Mouse (Mus musculus): ENCODE results near the gene Ninj1. TPM values are rescaled to one million over a fixed set of nuclear protein-coding genes. Genes with fewer than 3 reads are reported as not detected.
A peak's percentile ranks its signal among the peaks of the same experiment; 100 is the strongest.

Ninj1 gene
- 10 to 100 TPM; 51.3 to 53.5 TPM for total RNA-seq (2021)

DNA sequence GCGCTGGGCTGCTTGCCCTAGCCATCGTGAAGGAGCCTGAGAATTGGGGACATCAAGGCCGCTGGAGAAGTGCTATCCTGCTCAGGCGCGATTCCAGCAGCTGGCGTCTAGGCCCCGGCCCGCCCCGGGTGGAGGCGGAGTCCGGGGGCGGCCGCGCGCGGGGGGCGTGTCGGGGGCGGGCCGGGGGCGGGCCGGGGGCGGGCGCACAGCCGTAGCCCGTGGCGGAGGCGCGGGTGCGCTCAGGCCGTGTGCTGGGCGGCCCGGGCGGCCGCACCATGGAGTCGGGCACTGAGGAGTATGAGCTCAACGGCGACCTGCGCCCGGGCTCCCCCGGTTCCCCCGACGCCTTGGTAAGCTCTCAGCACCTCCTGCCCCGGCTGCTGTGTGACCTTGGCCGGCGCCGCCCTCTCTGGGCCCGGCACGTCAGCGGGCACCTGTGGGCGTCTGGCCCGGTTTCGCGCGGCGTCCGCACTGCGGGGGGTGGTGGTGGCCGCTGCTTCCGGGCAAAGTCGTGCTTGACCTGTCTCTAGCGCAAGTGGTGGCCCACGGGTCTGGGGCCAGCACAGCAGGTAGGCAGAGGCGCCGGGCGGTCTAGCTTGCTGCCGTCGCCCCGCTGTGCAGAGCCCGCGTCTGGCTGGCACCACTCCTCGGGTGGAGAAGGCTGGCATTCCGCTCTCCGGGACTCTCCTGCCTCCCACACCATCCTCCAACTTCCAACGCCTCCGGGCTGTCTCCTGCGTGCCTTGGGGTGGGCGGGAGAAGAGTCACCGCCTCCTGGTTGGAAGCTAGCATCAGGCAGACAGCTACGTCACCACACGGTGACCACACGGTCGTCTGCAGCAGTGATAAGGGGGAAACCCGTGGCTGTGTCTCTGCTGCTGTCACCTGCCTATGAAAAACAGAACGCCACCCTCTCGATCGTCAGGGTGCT lies at the start of gene Ninj1:
TSS of gene Ninj1 (plus strand) at position 198 of the 931 bp plus-strand sequence.
- DNase-seq = peak; percentile 90

DNA sequence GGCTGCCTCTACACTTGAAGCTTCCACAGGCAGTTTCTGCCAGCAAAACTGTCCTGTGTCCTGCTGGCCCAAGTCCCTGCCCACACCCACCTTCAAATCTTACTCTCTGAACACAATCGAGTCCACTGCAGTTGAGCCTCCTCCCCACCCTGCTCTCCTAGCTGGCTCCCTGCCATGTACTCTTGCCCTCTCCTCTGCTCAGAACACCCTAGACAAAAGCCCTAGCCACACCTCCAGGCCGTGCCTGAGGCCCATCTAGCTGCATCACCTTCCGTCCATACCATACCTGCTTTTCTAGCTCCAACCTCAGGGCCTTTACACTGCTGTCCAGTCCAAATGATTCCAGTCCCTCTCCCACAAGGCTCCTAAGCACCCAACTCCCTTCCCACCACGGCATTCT lies 46.7 kb upstream of the Ninj1 start:
- DNase-seq = peak; percentile 40

DNA sequence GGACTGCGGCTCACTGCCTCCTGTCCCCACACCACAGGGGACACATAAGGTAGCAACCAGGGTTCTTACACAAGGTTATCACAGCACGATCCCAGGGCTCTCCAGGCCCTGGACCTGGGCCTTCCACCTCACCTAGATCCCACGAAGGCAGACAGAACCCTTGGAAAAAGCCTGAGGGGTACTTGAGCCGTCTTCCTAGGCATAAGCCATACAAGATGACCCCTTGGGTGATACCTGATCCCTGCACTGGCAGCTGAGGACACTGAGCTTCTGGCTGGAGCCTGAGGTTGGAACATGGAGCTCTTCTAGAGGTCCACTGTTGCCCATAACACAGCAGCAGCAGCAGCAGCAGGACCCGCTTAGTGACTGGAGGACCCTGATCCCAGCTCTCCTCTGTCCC lies 44.9 kb upstream of the Ninj1 start:
- DNase-seq = no peak

- no peak for DNase-seq
These were observed 44.0 kb upstream of the Ninj1 start for GRCm38 (mm10) chr13:49143323-49143722.

DNA sequence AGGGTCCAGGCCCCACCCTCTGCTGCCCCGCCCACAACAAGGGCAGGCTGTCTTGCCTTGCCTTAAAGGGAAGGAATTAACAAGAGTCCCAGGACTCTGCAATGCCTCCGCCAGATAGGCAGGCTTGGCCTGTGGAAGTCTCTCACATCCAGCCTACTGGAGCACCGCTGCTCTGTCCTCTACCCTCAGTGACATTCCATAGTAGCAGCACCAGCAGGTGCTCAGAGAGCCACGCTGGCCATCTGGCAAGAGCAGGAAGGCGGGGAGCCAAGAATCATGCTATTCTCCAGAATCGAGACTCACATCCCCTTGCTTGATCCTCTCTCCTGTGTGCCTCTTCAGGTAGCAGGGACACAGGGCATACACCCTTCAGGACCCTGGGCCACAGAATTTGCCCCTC lies 42.8 kb upstream of the Ninj1 start:
- DNase-seq = peak; percentile 16

GRCm38 (mm10) chr13:49145396-49145795 lies 41.9 kb upstream of the Ninj1 start:
- DNase-seq = no peak

GRCm38 (mm10) chr13:49146040-49146697 lies 41.1 kb upstream of the Ninj1 start:
- no peak for DNase-seq

DNA sequence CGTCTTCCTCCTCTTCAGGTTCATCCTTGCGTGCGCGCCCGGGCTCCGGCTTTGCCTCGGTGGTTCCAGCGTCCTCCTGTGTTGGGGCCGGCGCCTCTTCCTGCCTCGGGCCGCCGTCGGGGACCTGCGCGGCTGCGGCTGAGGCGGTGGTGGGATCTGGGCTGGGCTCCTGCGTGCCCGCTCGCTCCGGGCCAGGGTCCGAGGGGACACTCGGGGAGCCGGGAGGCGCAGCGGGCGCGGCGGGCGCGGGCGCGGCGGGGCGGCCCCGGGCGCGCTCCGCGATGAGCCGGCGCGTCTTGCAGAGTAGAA lies 40.6 kb upstream of the Ninj1 start:
- DNase-seq = no peak

GRCm38 (mm10) chr13:49147007-49147857 lies 40.1 kb upstream of the Ninj1 start:
- DNase-seq = peak; percentile 53

- peak; percentile 74 for DNase-seq
These were observed 39.4 kb upstream of the Ninj1 start, which contains the start of gene Wnk2 for GRCm38 (mm10) chr13:49147858-49148226. Gene Wnk2, minus strand, starts transcription at chr13:49148014.

DNA sequence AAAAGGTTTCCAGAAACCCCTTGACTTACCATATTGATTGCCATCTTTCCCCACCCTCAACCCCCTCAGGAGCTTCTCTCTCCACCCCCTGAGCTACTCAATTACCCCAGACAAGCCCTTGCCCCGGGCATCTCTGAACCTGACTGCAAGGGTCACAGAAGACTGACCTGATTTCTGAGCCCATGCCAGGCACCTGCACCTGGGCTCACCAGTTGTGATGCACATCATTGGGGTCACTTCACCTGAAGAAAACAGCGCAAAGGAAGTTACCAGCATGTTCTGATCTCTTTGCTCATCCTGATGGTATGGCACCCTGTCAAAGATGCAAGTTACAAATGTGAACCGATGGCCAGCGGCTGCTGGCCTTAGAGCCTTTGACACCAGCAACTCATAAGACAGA lies 38.6 kb upstream of the Ninj1 start:
- no peak for DNase-seq

DNA sequence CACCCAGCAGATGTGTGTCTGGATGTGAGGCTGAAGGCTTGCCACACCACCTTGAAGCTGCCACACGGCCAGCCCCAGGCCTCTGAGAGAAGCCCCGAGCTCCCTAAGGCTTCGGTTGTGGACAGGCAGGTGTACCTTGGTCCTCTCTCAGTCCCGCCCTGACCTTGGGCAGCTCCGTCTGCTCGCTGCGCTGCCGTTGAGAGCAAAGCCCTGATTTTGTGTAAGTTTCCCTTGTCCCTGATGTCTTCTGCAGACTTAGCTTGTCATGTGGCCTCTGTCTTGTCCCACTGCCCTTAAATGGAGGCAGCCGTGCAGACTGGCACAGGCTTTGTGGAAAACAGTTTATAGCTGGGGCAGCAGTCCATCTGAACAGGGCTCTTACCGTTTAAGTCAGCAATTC lies 33.3 kb upstream of the Ninj1 start:
- no peak for DNase-seq

- no peak for DNase-seq
These were observed 32.7 kb upstream of the Ninj1 start for GRCm38 (mm10) chr13:49154621-49155020.

DNA sequence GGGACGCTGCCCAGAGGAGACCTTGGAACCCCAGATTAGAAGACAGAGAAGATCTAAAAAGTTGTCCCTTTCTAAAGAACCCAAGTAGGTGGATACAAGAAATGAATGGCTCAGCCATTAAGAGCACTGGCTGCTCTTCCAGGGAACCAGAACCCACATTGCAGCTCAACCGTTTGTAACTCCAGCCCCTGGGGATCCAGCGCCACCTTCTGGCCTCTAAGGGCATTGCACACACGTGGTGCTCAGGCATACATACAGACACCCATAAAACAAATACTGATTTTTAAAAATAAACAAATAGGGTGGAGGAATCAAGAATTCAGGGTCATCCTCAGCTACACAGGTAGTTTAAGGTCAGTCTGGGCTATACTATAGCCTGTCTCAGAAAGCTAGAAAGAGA lies 30.6 kb upstream of the Ninj1 start:
- no peak for DNase-seq

- no peak for DNase-seq
These were observed 29.1 kb upstream of the Ninj1 start for GRCm38 (mm10) chr13:49158040-49158713.

- no peak for DNase-seq
These were observed 26.0 kb upstream of the Ninj1 start for GRCm38 (mm10) chr13:49161236-49161635.

GRCm38 (mm10) chr13:49162722-49163121 lies 24.6 kb upstream of the Ninj1 start:
- DNase-seq = no peak

DNA sequence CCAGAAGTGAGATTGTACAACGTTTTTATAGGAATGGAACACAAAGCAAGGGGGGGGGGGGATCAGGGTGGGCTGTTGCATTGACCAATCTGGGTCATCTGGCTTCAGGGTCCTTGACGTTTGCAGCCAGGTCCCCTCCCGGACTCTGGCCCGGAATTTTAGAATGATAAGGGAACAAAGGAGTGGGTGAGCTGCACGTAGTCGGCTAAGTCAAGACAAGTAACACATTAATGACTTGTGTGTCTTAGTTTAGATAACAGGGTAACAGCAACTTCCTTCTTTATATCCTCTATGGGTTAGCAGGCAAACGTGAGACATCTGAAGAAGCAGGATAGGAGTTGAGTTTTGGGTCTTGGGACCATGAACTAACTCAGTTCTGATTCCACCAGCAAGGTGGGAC lies 23.6 kb upstream of the Ninj1 start:
- DNase-seq = no peak

DNA sequence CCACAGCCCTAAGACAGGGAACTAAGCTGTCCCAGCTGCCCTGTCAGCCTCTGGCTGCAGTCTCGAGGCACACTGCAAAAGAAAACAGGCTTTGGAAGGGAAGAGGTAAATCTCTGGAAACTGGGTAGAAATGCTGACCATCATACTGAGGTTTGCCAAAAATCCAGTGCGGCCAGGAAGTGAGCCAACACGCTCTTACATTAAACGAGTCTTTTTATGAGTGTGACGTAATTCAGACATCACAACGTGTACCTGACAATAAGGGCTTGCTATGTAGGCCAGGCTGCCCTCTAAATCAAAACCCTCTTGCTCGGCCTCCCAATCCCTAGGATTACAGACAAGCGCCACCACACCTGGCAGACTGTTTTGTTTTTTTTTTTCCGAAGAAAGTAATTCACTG lies 20.2 kb upstream of the Ninj1 start:
- DNase-seq = no peak

DNA sequence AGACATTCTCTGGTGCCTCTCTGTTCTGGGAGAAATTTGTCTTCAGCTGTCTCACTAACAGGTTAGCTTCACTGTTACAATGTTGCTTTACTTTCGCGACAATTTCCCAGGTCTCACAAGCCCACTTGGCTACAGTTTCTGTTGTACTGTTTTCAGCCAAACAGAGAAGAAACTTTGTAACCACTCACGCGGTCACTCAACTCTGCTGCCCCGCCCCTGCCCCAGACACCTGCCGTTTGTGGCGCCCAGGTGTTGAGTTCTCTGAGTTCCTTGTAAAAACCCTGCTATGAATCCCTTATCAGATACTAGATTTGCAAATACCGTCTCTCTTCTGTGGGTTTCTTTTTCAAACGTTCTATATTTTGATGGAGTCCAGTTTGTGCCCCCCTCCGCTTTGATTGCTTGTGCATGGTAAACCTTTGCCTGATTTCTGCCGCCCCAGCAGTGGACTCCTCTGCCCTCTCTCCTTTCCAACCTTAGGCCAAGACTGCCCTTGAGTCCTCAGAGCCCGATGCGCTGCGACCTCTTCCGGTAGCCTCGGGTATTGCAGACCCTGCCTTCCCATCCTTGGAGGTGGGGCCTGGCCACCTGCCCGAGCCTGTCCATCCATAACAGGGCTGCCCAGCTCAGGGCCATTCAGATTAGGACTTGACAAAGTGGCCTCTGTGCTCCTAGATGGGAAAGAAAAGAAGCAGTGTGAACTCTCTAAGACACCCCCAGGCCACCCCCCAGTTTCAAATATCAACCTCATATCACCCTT lies 17.7 kb upstream of the Ninj1 start:
- DNase-seq = peak; percentile 97

DNA sequence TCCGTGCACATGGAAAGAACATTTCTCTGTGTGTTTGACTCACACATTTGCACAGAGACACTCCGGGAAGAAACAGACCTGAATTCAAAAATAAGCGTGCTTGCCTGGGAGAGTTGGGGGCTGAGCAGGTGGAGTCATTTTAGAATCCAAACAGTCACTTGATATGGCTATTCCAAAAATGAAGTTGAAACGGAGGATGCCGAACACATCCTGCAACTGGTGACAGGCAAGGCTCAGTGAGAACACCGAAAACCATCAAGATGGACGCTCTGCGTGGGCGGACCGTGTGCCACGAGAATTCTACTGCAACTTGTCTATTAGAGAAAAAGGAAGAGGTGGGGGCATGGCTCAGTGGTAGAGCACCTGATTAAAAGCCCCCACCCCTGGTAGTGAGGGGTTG lies 16.7 kb upstream of the Ninj1 start:
- DNase-seq = no peak

DNA sequence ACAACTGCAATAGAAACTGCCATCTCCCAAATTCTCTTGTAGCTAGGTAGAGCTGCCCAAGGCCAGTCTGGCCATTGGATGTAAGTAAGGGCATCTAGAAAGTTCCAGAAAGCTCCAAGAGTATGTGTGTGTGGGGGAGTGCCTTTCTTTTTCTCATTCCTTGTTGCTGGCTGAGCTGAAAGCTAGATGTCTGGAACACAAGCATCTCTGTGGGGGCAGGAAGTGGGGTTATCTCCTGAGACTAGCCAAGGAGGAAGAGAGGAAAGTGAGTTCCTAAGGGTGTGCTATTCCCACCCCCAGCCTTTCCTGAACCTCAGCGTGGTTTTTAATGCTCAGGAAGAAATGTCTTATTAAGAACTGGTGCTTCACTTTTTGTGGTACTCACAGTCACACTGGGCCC lies 15.6 kb upstream of the Ninj1 start:
- DNase-seq = no peak
